Mouse (Mus musculus) T-helper 17 cell (primary cell): Measurements from ENCODE around the gene Sf3a1.

Experiments used
- in situ Hi-C, 2 experiments: fragments of 300-600 bp; cut with MboI, MseI; formaldehyde crosslinking; loops; 1 replicate in 1 of 2; 2 replicates in 1 of 2; pipeline ENCODE4 v1.15.1; 2025; ENCODE audit warnings: high pct_unique_total_duplicates in 2 of 2

Gene Sf3a1

GRCm38 (mm10) chr11:4214572-4214971, 54.4 kb downstream of the Sf3a1 start:
- in situ Hi-C loops = no loop called here

- in situ Hi-C loops = loop anchor here in 1 of 2 experiments (5.0 kb wide), 1 partner anchor 78 kb away; the partner anchor contains the start of gene Rnf215
These were observed 54.9 kb downstream of the Sf3a1 start for GRCm38 (mm10) chr11:4215061-4215460.

- in situ Hi-C loops = loop anchor here in 1 of 2 experiments (5.0 kb wide), 1 partner anchor 79 kb away; the partner anchor contains the start of gene Rnf215
These were observed 56.3 kb downstream of the Sf3a1 start for GRCm38 (mm10) chr11:4216248-4217000.

GRCm38 (mm10) chr11:4217914-4218629, 57.9 kb downstream of the Sf3a1 start, which contains the start of gene Castor1:
TSS of gene Castor1 (plus strand) at chr11:4218225.
- in situ Hi-C loops = loop anchor here in 1 of 2 experiments (5.0 kb wide), 1 partner anchor 81 kb away; the partner anchor contains the start of gene Rnf215

GRCm38 (mm10) chr11:4218637-4219036, 58.5 kb downstream of the Sf3a1 start:
- in situ Hi-C loops = loop anchor here in 1 of 2 experiments (5.0 kb wide), 1 partner anchor 81 kb away; the partner anchor contains the start of gene Rnf215

GRCm38 (mm10) chr11:4219317-4219751, 59.2 kb downstream of the Sf3a1 start:
- in situ Hi-C loops = loop anchor here in 1 of 2 experiments (5.0 kb wide), 1 partner anchor 82 kb away; the partner anchor contains the start of gene Rnf215

GRCm38 (mm10) chr11:4219908-4220307, 59.8 kb downstream of the Sf3a1 start:
- in situ Hi-C loops = loop anchor here (5.0 kb wide), 3 partner anchors 37 to 197 kb away; partner anchors contain the start of genes Lif (in 2 of the 2) and Rnf215 (in 1 of the 2)

- in situ Hi-C loops = loop anchor here (5.0 kb wide), 2 partner anchors 37 to 197 kb away; partner anchors contain the start of gene Lif (in 2 of the 2)
These were observed 60.6 kb downstream of the Sf3a1 start for GRCm38 (mm10) chr11:4220443-4221400.

- in situ Hi-C loops = loop anchor here (5.0 kb wide), 2 partner anchors 35 to 195 kb away; partner anchors contain the start of gene Lif (in 2 of the 2)
These were observed 62.1 kb downstream of the Sf3a1 start for GRCm38 (mm10) chr11:4222046-4222950.

GRCm38 (mm10) chr11:4223393-4224188, 63.4 kb downstream of the Sf3a1 start:
- in situ Hi-C loops = loop anchor here (5.0 kb wide), 2 partner anchors 34 to 194 kb away; partner anchors contain the start of gene Lif (in 2 of the 2)

GRCm38 (mm10) chr11:4224223-4224622, 64.1 kb downstream of the Sf3a1 start:
- in situ Hi-C loops = loop anchor here (5.0 kb wide), 2 partner anchors 33 to 193 kb away; partner anchors contain the start of gene Lif (in 2 of the 2)

- in situ Hi-C loops = no loop called here
These were observed 66.6 kb downstream of the Sf3a1 start for GRCm38 (mm10) chr11:4226569-4227325.

GRCm38 (mm10) chr11:4228463-4228862, 68.3 kb downstream of the Sf3a1 start:
- in situ Hi-C loops = no loop called here

GRCm38 (mm10) chr11:4229841-4230240, 69.7 kb downstream of the Sf3a1 start:
- in situ Hi-C loops = no loop called here

GRCm38 (mm10) chr11:4231435-4231834, 71.3 kb downstream of the Sf3a1 start:
- in situ Hi-C loops = no loop called here
